Mouse (Mus musculus): ENCODE measurements around the gene Ap5m1.

DNA sequence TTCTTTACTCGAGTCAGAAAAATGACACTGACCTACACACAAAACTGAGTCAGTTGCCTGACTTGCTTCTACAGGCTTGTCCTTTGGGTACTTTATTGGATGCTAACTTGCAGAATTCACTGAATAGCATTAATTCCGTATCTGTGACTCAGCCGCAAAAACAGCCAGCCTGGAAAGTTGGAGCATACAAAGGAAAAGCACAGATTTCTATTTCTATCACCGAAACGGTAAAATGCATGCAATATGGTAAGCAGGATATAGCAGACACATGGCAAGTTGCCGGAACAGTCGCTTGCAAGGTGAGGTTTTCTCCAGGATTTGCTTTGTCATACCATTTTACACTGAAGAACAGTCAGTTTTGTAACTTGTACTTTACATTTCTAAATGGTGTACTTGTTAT, 8.0 kb downstream of the Ap5m1 start:
- no peak for TF ChIP-seq CTCF (IDR thresholded peaks at IDR 0.05; ENCODE audit: extremely low read depth, insufficient read depth, insufficient read length, insufficient replicate concordance)
- TF ChIP-seq POLR2A (IDR thresholded peaks at IDR 0.05; ENCODE audit: low read depth, low read length), result no peak
